Mouse (Mus musculus): ENCODE measurements around the gene Atp1a1. TPM values are rescaled to one million over a fixed set of nuclear protein-coding genes. Genes with fewer than 3 reads are reported as not detected.

Gene Atp1a1
- polyA plus RNA-seq, 1 experiment = 58.4 TPM

GRCm38 (mm10) chr3:101603661-101604549 is 579 bp downstream of the Atp1a1 start:
- H3K4me3 ChIP-seq (replicated peaks) = peak overlapping the region; percentile 91
- TF ChIP-seq GATA1 (IDR thresholded peaks at IDR 0.05; ENCODE audit: low read length) (no peak), TAL1 (IDR thresholded peaks at IDR 0.05; ENCODE audit: low read length) (no peak)
- H3K9me3 ChIP-seq (ENCODE audit: control insufficient read depth, low read length) = no peaks in the 10 kb centered on the region
- peaks cover 36% of the 10 kb centered on the region for H3K27me3 ChIP-seq (ENCODE audit: control insufficient read depth)
- peaks cover 52% of the 10 kb centered on the region for H3K4me1 ChIP-seq (ENCODE audit: control insufficient read depth)
- H3K36me3 ChIP-seq (ENCODE audit: control insufficient read depth) = peaks cover 10% of the 10 kb centered on the region

GRCm38 (mm10) chr3:101603194-101603593 is 1.3 kb downstream of the Atp1a1 start:
- no peak for TF ChIP-seq TAL1 (IDR thresholded peaks at IDR 0.05; ENCODE audit: low read length)
- no peak for TF ChIP-seq GATA1 (IDR thresholded peaks at IDR 0.05; ENCODE audit: low read length)
- Histone ChIP-seq H3K27me3 (ENCODE audit: control insufficient read depth) (peaks cover 29% of the 10 kb centered on the region), H3K4me3 (replicated peaks) (peak overlapping the region; percentile 91), H3K4me1 (ENCODE audit: control insufficient read depth) (peaks cover 59% of the 10 kb centered on the region), H3K9me3 (ENCODE audit: control insufficient read depth, low read length) (no peaks in the 10 kb centered on the region), H3K36me3 (ENCODE audit: control insufficient read depth) (peaks cover 14% of the 10 kb centered on the region)

- TF ChIP-seq GATA1 (IDR thresholded peaks at IDR 0.05; ENCODE audit: low read length) (no peak), TAL1 (IDR thresholded peaks at IDR 0.05; ENCODE audit: low read length) (no peak)
- peak overlapping the region; percentile 91 for H3K4me3 ChIP-seq (replicated peaks)
- H3K36me3 ChIP-seq (ENCODE audit: control insufficient read depth) = peaks cover 15% of the 10 kb centered on the region
- peaks cover 65% of the 10 kb centered on the region for H3K4me1 ChIP-seq (ENCODE audit: control insufficient read depth)
- no peaks in the 10 kb centered on the region for H3K9me3 ChIP-seq (ENCODE audit: control insufficient read depth, low read length)
- peaks cover 25% of the 10 kb centered on the region for H3K27me3 ChIP-seq (ENCODE audit: control insufficient read depth)
Measured at GRCm38 (mm10) chr3:101602511-101603055, 1.9 kb downstream of the Atp1a1 start.

DNA sequence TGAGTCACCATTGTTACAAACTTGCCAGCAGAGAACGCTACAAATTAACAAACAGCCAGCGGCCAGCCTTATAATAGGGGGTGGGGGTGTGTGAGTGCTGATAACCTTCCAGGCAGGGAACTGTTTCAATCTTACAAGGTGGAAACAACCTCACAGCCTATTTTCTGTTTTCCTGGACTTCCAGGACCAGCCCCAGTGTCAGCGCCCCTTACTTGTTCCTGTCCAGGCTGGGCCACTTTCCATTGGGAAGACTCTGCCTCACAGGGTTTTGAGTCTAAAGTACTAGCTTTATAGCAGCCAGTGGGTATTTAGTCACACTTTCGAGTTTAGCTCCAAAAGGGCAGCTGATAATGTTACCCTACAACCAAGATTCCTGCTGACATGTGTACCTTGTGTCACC is 2.8 kb downstream of the Atp1a1 start:
- H3K27me3 ChIP-seq (ENCODE audit: control insufficient read depth) = peaks cover 17% of the 10 kb centered on the region
- peaks cover 72% of the 10 kb centered on the region for H3K4me1 ChIP-seq (ENCODE audit: control insufficient read depth)
- TF ChIP-seq GATA1 (IDR thresholded peaks at IDR 0.05; ENCODE audit: low read length) (no peak), TAL1 (IDR thresholded peaks at IDR 0.05; ENCODE audit: low read length) (no peak)
- H3K4me3 ChIP-seq (replicated peaks) = no peak overlapping the region
- H3K36me3 ChIP-seq (ENCODE audit: control insufficient read depth) = peaks cover 21% of the 10 kb centered on the region
- no peaks in the 10 kb centered on the region for H3K9me3 ChIP-seq (ENCODE audit: control insufficient read depth, low read length)

GRCm38 (mm10) chr3:101601003-101601525 is 3.4 kb downstream of the Atp1a1 start:
- Histone ChIP-seq H3K36me3 (ENCODE audit: control insufficient read depth) (peaks cover 28% of the 10 kb centered on the region), H3K9me3 (ENCODE audit: control insufficient read depth, low read length) (no peaks in the 10 kb centered on the region), H3K4me3 (replicated peaks) (no peak overlapping the region), H3K27me3 (ENCODE audit: control insufficient read depth) (peaks cover 14% of the 10 kb centered on the region), H3K4me1 (ENCODE audit: control insufficient read depth) (peaks cover 77% of the 10 kb centered on the region)
- TF ChIP-seq TAL1 (IDR thresholded peaks at IDR 0.05; ENCODE audit: low read length) (no peak), GATA1 (IDR thresholded peaks at IDR 0.05; ENCODE audit: low read length) (no peak)

- H3K4me1 ChIP-seq (ENCODE audit: control insufficient read depth) = peaks cover 73% of the 10 kb centered on the region
- peaks cover 5% of the 10 kb centered on the region for H3K27me3 ChIP-seq (ENCODE audit: control insufficient read depth)
- peaks cover 35% of the 10 kb centered on the region for H3K36me3 ChIP-seq (ENCODE audit: control insufficient read depth)
- H3K9me3 ChIP-seq (ENCODE audit: control insufficient read depth, low read length) = no peaks in the 10 kb centered on the region
- H3K4me3 ChIP-seq (replicated peaks) = no peak overlapping the region
- TF ChIP-seq GATA1 (IDR thresholded peaks at IDR 0.05; ENCODE audit: low read length) (no peak), TAL1 (IDR thresholded peaks at IDR 0.05; ENCODE audit: low read length) (no peak)
Measured at GRCm38 (mm10) chr3:101599920-101600741, 4.4 kb downstream of the Atp1a1 start.

DNA sequence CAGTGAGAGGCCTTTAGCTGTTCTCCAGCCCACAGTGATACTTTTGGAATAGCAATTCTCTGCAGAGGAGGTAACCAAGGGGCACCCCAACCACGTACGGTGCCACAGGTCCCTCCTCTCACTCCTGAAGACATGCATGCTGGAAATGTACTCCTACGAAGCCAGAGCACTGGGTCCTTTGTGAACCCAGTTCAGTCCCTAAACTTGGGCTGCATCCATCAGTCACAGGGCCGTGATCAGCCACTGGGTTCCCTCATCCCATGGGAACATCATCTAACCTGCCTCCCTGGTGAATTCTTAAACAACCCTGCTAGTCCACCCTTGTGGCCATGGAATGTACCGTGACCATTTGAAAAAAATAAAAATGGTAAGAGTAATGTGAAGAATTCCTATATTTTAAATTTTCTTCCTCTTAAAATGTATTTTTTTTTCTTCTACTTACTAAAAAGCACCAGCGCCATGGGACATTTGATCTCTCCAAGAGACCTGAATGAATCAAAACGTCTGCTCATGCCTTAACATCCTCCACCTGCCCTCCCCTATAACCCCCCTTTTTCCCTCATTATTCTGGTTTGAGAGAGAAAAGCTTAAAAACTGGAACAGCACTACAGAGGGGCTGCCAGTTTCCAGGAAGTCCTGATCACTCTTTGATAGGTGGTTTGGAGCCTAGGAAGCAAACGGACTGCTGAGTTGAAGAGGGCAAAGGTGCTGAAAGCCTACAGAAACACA is 5.1 kb downstream of the Atp1a1 start:
- H3K27me3 ChIP-seq (ENCODE audit: control insufficient read depth) = no peaks in the 10 kb centered on the region
- H3K4me1 ChIP-seq (ENCODE audit: control insufficient read depth) = peaks cover 65% of the 10 kb centered on the region
- H3K4me3 ChIP-seq (replicated peaks) = no peak overlapping the region
- H3K9me3 ChIP-seq (ENCODE audit: control insufficient read depth, low read length) = no peaks in the 10 kb centered on the region
- peaks cover 43% of the 10 kb centered on the region for H3K36me3 ChIP-seq (ENCODE audit: control insufficient read depth)
- TF ChIP-seq TAL1 (IDR thresholded peaks at IDR 0.05; ENCODE audit: low read length) (no peak), GATA1 (IDR thresholded peaks at IDR 0.05; ENCODE audit: low read length) (no peak)

DNA sequence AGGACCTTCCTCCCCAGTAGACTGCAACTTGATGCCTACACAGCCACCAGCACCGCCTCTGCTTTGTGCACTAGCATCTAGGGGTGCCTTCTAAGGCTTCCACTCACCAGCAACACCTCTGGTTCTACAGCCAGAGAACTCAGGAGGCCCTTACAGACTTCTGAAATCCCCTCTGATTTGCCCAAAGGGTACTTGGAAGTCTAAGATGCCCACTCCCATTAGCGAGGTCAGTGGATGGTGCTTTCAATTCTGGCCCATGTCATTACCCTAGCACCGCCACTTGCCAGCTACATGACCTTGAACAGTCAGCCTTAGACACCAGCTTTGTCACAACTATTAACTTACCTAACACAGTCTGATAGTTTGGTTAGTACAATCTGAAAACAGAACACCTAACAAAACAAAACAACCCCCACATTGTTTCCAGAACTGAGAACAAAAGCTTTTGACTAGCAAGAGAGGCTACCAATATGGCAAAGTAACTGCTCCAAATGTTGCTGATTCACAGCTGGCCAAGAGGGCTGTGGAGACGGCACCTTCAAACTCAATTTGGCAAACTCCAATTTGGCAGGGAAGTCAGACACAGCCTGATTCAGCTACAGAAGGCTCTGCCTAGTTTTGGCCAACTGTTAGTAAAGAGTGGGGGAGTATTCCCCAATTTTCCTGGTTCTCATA is 6.1 kb downstream of the Atp1a1 start:
- no peaks in the 10 kb centered on the region for H3K9me3 ChIP-seq (ENCODE audit: control insufficient read depth, low read length)
- no peak overlapping the region for H3K4me3 ChIP-seq (replicated peaks)
- H3K36me3 ChIP-seq (ENCODE audit: control insufficient read depth) = peaks cover 53% of the 10 kb centered on the region
- H3K27me3 ChIP-seq (ENCODE audit: control insufficient read depth) = no peaks in the 10 kb centered on the region
- peaks cover 60% of the 10 kb centered on the region for H3K4me1 ChIP-seq (ENCODE audit: control insufficient read depth)
- TF ChIP-seq TAL1 (IDR thresholded peaks at IDR 0.05; ENCODE audit: low read length) (no peak), GATA1 (IDR thresholded peaks at IDR 0.05; ENCODE audit: low read length) (no peak)
